Mouse (Mus musculus) liver (tissue): Measurements from ENCODE around the gene Lamtor3.
"Not testable (repeated sequence)": the region's sequence is repeated elsewhere in the genome, so short reads cannot be mapped to it uniquely, and the experiment has no call there.

Experiments used
- DNase-seq: peaks from one replicate; pipeline ENCODE4 v3.0.0-alpha.2; 2020; ENCODE audit warnings: mixed read lengths

Lamtor3 gene

DNA sequence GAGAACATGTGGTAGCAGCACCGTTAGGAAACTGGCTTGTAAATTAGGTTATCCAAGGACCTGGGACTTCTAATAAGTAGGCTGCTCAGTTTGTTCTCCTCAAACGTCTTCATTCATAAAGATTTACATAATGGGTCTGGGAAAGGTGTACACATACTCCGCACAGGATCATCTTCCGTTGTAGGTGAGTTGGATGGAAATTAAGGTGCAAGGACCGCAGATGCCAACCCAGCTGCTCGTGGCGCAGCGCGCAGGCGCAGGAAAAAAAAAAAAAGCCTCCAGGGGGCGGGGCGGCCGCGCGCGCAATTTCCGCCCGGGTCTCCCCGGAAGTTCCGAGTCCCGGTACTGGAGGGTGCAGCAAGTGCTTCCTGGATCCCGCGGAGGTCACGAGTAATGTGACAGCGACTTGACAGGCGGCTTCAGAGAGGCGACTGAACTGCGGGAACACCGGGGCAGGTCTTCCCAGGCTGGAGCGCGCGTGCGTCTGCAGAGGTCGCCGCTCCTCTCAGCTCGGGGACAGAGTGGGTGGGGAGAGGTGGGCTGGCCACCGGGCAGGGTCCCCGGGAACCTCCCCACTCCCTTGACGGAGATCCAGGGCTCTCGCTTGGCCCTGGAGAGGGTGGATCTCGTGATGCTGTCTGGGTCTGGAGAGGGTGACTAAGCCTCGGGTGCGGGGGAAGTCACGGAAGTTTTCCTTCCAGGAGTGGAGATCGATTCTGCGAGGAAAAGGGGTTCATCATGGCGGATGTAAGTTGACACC, at the start of gene Lamtor3:
Gene Lamtor3, plus strand, starts transcription at position 335 of the 760 bp plus-strand sequence.
- DNase-seq: peak; percentile 91

DNA sequence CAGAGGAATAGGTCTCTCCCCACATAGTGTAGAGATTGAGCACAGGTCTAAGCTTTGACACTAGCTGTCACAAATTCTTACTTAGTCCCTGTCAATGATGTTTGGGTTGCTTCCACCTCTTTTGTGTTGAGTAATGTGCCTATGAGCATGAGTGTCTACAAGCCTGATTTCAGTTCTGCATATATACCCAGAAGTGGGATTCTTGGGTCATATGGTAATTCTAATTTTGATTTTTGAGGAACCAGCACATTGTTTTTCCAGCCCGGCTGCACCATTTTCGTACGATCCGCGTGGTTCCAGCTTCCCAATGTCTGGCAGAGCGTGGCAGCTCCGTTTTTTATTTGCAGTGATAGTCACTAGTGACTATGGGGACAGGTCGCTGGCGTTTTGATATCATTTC, 48.9 kb upstream of the Lamtor3 start:
- no peak for DNase-seq

- DNase-seq: no peak
These were observed 39.0 kb upstream of the Lamtor3 start for GRCm38 (mm10) chr3:137879313-137879712.

DNA sequence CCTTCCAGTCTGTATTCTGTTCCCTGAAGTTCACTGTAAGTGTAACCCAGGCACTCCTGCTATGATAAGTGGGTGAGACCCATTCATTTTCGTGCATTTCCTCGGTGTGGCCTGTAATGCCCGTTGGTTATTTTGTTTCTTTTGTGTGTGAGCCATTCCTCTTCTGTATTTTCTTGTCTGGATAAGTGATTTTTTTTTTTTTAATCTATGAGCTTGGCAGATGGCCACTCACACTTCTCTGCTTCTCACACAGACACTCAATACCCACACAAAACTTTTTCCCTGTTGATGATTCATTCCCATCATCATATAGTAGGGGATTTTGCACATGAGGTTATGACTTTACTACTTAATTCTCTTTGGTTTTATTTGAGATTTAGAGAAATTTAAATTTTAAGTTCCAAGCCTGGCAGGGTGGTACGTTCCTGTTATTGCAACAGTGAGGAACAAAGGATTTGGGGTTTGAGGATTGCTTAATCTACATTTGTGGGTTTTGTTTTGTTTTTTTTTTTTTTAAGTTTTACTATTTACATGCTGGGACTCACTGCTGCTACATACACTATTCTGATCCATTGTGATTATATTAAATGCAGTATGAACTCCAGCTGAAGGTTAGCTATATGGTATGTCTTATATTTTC, 38.1 kb upstream of the Lamtor3 start:
- no peak for DNase-seq

DNA sequence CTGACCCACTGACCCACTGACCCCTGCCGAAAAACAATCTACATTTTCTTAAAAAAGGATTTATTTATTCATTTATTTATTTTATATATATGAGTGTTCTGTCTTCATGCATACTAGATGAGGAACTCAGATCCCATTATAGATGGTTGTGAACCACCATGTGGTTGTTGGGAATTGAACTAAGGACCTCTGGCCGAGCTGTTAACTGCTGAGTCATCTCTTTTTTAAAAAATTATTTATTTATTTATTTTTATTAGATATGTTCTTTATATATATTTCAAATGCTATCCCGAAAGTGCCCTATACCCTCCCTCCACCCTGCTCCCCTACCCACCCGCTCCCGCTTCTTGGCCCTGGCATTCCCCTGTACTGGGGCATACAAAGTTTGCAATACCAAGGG, 37.2 kb upstream of the Lamtor3 start:
- no peak for DNase-seq

DNA sequence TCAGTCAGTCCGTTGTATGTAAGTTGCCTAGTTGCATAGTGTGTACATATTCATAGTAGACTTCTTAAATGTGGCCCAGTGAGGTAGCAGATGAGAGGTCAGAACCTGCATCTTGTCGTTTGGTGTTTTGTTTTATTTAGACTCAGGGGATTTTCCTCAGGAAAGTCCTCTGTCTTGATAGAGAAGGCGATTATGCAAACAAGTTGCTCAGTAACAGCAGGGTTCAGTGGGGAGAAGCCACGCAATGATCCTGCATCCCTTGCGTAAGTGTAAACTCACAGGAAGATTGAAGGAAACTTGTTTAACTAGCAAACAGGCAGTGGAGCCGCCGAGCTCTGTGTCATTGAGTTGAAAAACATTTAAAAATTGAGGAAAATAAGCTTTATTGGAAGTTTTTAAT, 30.3 kb upstream of the Lamtor3 start:
- no peak for DNase-seq

DNA sequence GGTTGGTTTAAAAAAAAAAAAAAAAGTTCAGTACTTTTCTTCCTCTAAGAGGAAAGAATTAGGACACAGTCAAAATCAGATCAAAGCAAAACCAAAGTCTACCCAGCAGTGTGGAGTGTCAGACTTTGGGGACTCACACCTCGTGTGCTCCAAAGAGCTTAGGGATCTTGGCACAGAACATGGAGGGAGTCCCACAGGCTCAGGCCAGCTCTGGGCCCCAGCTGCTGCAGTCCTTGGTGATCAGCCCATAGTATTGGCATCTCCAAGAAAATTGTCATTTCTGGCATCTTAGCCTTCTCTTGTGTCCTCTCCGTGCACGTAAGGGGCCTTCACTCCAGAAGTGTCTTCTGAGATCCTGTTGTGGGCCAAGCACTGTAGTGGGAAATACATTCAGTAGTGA, 27.2 kb upstream of the Lamtor3 start:
- DNase-seq: no peak

DNA sequence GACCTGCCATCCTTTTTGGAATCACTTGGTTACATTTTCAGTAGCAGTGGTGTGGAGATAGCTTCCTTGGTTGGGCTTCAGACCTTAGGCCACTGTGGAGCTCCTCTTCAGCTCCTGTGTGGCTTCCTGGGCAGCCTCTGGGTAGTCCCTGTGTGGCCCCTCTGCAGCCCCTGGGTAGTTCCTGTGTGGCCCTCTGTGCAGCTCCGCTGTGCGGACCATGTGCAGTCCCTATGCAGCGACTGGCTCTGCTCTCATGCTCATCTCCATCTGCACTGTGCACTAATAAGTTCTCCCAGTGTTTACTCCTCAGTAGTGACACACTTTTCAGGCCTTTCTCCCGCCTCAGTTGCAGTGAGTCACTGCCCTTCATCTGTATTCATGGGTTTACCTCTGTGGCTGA, 26.2 kb upstream of the Lamtor3 start:
- no peak for DNase-seq

GRCm38 (mm10) chr3:137893789-137894188, 24.5 kb upstream of the Lamtor3 start:
- DNase-seq: no peak

GRCm38 (mm10) chr3:137895196-137895595, 23.1 kb upstream of the Lamtor3 start:
- peak; percentile 58 for DNase-seq

- no peak for DNase-seq
These were observed 21.9 kb upstream of the Lamtor3 start for GRCm38 (mm10) chr3:137896386-137896785.

- DNase-seq: no peak
These were observed 21.4 kb upstream of the Lamtor3 start for GRCm38 (mm10) chr3:137896867-137897266.

- no peak for DNase-seq
These were observed 20.6 kb upstream of the Lamtor3 start for GRCm38 (mm10) chr3:137897685-137898084.

DNA sequence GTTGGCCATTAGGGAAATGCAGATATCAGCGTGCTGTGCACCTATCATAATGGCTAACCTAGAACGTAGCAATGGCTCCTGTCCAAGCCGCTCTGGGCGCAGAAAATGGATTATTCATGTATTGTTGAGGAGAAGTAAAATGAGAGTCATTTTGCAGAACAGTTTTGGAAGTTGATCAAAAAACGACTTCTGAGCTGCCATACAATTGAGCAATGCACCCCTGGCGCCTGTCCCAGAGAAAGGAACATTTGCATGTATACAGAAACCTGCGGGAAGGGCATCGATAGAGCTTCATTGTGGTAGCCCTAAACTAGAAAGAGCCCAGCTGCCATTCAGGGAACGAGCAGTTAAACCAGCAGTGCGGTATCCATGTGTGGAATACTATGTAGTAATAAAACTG, 18.2 kb upstream of the Lamtor3 start:
- no peak for DNase-seq

GRCm38 (mm10) chr3:137913093-137913492, 5.2 kb upstream of the Lamtor3 start:
- DNase-seq: no peak

- not testable (repeated sequence) for DNase-seq
These were observed 3.7 kb upstream of the Lamtor3 start for GRCm38 (mm10) chr3:137914567-137914966.

GRCm38 (mm10) chr3:137917694-137918171, 573 bp upstream of the Lamtor3 start:
- DNase-seq: no peak

DNA sequence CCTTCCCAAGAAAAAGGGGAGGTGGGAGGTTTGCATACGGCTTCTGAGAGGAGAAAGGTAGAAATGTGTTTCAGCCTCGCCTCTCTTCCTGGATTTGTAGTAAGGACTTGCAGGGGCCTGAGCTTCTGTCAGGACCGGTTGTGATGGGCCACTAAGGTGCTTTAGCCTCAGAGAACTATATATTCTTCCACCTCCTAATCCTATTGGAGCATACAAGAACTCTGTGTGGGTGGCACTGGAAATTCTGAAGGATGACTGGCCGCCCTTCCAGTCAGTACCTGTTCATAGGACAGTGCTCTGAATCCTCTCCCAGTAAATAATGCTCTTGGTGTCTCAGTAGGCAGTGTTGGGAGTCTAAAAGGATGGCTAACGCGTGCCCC, 616 bp downstream of the Lamtor3 start:
- DNase-seq: peak; percentile 26

DNA sequence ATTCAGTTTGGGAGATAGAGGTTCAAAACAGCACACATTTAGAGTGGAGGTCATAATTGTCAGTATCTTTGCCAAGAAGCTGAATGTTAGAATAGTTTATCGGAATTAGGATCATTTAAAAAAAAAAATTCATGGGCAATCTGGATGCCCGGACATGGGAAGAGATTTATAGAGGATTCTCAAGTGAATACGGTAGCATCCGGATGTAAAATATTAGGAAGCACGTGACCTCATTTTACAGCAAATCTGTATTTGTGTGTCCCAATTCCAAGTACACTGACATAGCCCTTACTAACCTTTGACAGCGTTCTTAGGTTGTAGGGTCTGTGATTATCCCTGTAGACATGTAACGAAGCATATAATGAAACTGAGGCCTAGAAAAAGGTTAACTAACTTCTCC, 1.1 kb downstream of the Lamtor3 start:
- DNase-seq: no peak

GRCm38 (mm10) chr3:137920594-137920993, 2.3 kb downstream of the Lamtor3 start:
- DNase-seq: no peak

- no peak for DNase-seq
These were observed 8.7 kb downstream of the Lamtor3 start for GRCm38 (mm10) chr3:137927010-137927409.

GRCm38 (mm10) chr3:137929940-137930339, 11.6 kb downstream of the Lamtor3 start:
- no peak for DNase-seq

DNA sequence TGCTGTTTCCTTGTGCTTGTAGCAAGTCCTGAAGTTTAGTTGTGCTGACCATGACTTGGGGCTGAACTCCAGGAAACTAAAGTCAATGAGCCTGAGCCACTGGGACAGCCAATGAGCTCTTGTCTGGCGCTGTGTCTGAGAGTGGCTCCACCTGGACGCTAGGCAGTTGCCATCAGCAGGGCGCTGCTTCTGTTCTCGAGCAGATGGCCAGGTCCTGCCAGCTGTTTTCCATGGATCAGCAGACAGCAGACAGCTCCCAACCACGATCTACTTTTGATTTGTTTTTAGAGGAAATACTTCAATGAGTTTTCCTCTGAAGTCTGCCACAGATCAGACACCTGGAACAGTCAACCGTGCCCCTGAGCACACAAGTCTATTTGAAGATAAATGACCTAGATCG, 14.4 kb downstream of the Lamtor3 start:
- no peak for DNase-seq

DNA sequence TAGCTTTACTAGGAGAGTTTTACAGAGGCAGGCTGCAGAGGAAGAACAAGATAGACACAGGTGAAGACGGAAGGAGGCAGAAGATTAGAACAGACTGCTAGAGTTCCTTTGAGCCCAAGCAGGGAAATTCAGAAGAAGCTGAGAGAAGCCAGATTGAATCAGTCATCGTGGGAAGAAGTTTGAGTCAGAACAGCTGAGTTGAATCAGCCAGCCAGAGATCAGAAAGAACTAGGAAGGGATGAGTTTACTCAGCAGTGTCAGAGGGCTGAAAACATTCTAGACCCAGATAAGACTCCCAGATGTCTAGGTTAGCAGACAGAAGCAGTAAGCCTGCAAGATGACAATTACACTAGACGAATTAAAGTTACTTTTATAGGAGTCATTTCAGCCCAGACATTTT, 15.7 kb downstream of the Lamtor3 start:
- no peak for DNase-seq
